Mouse (Mus musculus) testis, adult 2 months (tissue): Measurements from ENCODE around the gene Srsf3. TPM values are rescaled to one million over a fixed set of nuclear protein-coding genes. Genes with fewer than 3 reads are reported as not detected.

Experiments
- H3K27ac ChIP-seq: fragments of 200-500 bp; 2 replicates; pipeline ENCODE4 v1.5.1; 2012; ENCODE audit warnings: low read depth, low read length; ENCODE audit not compliant: control insufficient read depth, insufficient read depth
- H3K27me3 ChIP-seq: fragments of 200-500 bp; 2 replicates; pipeline ENCODE4 v1.6.1; 2012; ENCODE audit warnings: mild to moderate bottlenecking, low read length, moderate library complexity; ENCODE audit not compliant: control insufficient read depth, insufficient read depth
- H3K36me3 ChIP-seq: fragments of 200-500 bp; 2 replicates; pipeline ENCODE4 v1.6.1; 2012; ENCODE audit warnings: mild to moderate bottlenecking, low read length; ENCODE audit not compliant: control insufficient read depth, insufficient read depth
- H3K4me1 ChIP-seq: fragments of 200-500 bp; 2 replicates; pipeline ENCODE4 v1.6.1; 2012; ENCODE audit warnings: low read length; ENCODE audit not compliant: control insufficient read depth, insufficient read depth
- H3K4me3 ChIP-seq: fragments of 200-500 bp; 2 replicates; pipeline ENCODE4 v1.5.1; 2012; ENCODE audit warnings: low read depth, mild to moderate bottlenecking, low read length, moderate library complexity, mixed read lengths; ENCODE audit not compliant: control insufficient read depth
- CTCF ChIP-seq: fragments of 200-500 bp; IDR thresholded peaks from 2 replicates; pipeline ENCODE4 v1.5.1; 2012; ENCODE audit warnings: low read depth, mild to moderate bottlenecking, inconsistent platforms, low read length, moderate library complexity; ENCODE audit not compliant: control insufficient read depth, insufficient read depth, insufficient replicate concordance
- POLR2A ChIP-seq: fragments of 200-500 bp; IDR thresholded peaks from 2 replicates; pipeline ENCODE4 v1.6.1; 2012; ENCODE audit warnings: low read depth, mild to moderate bottlenecking, inconsistent platforms, low read length, moderate library complexity; ENCODE audit not compliant: control insufficient read depth
- polyA plus RNA-seq: library from polyadenylated mRNA; depleted of rRNA; stranded (reverse); fragments of >200 nt; gene quantifications from 2 replicates; pipeline ENCODE4 v1.2.3, GENCODE M21; 2012

Gene Srsf3
- polyA plus RNA-seq, 1 experiment: 75.4 TPM

DNA sequence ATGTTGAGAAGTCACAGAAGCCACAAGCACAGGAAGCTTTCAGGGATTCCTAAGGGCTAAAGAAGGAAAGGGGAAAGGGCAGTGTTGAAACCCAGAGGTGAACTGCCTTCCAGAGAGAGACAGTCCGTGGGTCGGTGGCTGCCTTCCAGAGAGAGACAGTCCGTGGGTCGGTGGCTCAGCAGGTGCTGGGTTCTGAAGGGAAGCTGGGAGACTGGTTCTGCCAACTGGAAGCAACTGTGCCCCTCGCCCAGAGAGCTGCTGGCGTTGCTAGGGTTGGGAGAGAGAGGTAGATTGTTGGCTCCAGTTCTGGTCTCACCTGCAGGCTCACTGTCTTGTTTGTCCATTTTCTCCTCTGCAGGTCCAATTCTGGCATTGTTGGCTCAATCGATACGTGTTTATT lies 26.1 kb downstream of the Srsf3 start:
- H3K27ac ChIP-seq: no peak overlapping the region

DNA sequence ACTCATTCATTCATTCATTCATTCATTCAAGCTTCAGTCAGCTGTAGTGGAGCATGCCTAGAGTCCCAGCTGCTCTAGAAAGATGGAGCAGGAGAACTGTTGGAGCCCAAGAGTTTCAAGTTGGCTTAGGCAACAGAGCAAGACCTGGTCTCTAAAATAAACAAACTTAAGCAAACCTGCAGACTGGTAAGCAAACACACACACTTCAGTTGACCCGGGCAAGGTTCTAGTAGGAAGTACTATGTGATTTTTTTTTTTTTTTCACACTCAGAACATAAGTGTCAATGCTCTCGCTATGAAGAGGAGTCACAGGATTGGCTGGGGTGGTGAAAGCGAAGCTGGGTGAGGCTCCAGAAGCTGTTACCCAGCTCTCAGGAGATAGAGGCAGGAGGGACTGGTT lies 27.2 kb downstream of the Srsf3 start:
- Histone ChIP-seq H3K27me3 (no peaks in the 10 kb centered on the region), H3K4me3 (peak overlapping the region; percentile 41), H3K4me1 (no peaks in the 10 kb centered on the region; the same call in 1 of the 2 replicates), H3K36me3 (no peaks in the 10 kb centered on the region), H3K27ac (no peak overlapping the region)
- TF ChIP-seq CTCF: no peak
- TF ChIP-seq POLR2A: no peak

More for the DNA sequence above, 26.1 kb downstream of the Srsf3 start:
- H3K27me3 ChIP-seq: no peaks in the 10 kb centered on the region
- no peak overlapping the region for H3K4me3 ChIP-seq
- TF ChIP-seq CTCF: no peak
- no peak for TF ChIP-seq POLR2A
- no peaks in the 10 kb centered on the region; the same call in 1 of the 2 replicates for H3K4me1 ChIP-seq
- H3K36me3 ChIP-seq: no peaks in the 10 kb centered on the region

DNA sequence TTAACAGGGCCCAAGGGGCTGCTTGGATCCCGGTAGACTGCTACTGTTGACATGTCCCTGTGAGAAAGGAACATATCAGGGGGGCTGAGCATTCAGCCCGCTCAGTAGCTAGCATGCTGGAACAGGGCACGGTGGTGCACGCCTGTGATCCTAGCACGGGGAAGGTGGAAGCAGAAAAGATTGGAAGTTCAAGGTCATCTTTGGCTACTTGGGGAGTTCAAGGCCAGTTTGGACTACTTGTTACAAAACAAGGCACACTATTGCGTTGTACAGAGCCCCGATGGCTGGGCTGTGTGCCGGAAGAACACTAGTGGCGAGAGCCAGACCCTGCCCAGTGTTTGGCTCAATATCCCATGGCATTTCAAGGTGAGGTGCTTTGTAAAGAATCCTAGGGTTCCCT lies 28.5 kb downstream of the Srsf3 start:
- Histone ChIP-seq H3K27me3 (no peaks in the 10 kb centered on the region), H3K4me3 (no peak overlapping the region), H3K4me1 (no peaks in the 10 kb centered on the region; the same call in 1 of the 2 replicates), H3K36me3 (no peaks in the 10 kb centered on the region), H3K27ac (no peak overlapping the region)
- TF ChIP-seq CTCF (no peak), POLR2A (no peak)

DNA sequence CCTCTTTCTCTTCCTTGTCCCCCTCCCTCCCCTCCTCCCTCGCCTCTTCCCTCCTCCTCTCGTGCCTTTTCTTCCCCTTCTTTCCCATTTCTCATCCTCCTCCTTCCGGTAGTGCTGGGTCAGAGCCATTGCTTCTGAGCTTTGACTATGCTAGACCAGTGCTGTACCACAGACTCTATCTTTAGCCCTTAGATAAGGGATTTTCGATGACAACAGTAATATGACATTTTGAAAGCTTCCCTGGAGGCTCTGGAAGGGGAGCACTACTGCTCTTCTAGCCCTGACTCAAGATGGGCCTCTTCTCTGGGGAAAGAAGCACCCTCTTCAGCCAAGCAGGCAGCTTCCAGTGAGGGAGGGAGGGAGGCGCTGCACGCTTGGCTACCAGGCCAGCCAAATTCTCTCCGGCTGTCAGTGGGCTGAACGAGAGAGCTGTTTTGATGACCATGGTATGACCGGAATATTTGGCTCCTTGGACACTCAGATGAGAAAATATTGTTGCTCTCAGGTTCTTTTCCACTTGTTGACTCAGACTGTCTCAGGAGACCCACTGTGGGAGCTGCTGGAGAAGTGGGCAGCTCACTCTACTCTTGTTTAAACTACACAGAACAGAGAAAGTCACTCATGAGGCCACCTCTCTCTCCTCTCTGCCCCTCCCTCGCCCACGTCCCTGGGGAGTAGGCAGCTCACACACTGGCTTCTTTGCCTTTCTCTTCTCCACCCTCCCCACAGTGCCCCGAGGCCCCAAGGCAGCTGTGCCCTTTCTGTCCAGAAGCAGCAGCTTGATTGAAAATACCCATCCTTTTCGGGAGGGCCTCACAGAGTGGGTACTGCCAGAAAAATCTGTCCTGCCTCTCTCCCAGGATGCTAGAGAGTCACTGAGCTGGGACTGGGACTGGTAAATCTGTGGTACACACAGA lies 29.9 kb downstream of the Srsf3 start:
- Histone ChIP-seq H3K36me3 (no peaks in the 10 kb centered on the region), H3K27me3 (no peaks in the 10 kb centered on the region), H3K4me1 (no peaks in the 10 kb centered on the region; the same call in 1 of the 2 replicates), H3K27ac (peak overlapping the region; percentile 26; the same call in 1 of the 2 replicates), H3K4me3 (no peak overlapping the region)
- TF ChIP-seq POLR2A (no peak), CTCF (no peak)

DNA sequence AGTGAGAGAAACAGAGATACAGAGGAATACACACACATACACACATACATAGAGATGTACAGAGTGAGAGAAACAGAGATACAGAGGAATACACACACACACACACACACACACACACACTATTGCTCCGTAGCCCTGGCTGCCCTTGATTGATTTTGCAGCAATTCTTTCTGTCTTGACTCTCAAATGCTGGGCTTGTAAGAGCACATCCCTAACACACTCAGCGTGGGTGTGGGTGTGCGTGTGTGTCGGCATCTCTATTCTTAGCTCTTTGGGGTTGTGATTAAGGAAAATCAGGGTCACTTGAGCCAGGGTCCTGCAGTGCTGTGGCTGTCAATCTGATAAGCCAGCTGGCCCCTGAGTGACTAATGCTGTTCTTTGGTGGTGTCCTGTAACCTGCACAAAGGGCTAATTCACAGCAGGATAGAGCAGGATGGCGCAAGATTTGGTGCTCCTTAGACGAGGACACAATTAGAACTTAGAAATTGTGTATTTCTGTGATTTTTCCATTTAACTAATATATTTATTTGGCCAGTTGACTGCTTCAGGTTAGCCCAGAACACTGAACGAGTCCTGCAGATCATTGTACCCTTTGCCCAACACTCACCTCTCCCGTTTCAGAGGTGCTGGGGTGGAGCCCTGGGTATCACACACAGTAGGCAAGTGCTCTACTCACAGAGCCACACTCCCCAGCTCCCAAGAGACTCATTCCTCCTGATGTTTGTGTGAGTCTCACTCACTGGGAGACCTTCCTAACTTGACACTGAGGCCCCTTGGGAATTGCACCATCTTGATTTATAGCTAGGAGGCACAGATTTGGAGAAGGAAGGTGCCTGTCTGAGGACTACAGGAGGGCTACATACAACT lies 30.9 kb downstream of the Srsf3 start:
- Histone ChIP-seq H3K4me3 (no peak overlapping the region), H3K36me3 (no peaks in the 10 kb centered on the region), H3K27me3 (no peaks in the 10 kb centered on the region), H3K27ac (no peak overlapping the region), H3K4me1 (no peaks in the 10 kb centered on the region; the same call in 1 of the 2 replicates)
- TF ChIP-seq POLR2A (no peak), CTCF (no peak)

DNA sequence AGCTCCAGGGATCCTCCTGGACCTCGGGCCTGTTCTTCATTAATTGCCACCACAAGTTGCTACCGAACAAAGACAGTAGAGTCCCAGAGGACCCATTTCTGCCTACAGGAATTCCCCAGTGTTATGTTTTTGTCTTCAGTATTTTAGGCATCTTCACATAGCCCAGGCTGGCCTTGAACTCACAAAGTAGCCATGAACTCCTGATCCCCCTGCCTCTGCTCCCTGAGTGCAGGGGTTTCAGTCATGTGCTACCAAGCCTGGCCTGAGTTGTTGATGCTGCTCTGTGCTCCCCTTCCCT lies 31.5 kb downstream of the Srsf3 start:
- no peak overlapping the region for H3K27ac ChIP-seq
- H3K27me3 ChIP-seq: no peaks in the 10 kb centered on the region
- H3K4me3 ChIP-seq: no peak overlapping the region
- TF ChIP-seq POLR2A (no peak), CTCF (no peak)
- H3K36me3 ChIP-seq: no peaks in the 10 kb centered on the region
- H3K4me1 ChIP-seq: no peaks in the 10 kb centered on the region; the same call in 1 of the 2 replicates
